Mouse (Mus musculus) brain, embryonic 14.5 days (tissue): ENCODE results near the gene Rgs19.

Experiments used
- CTCF ChIP-seq: fragments of 200-500 bp; IDR thresholded peaks from 2 replicates; pipeline ENCODE4 v1.5.1; 2012; ENCODE audit warnings: inconsistent platforms, mild to moderate bottlenecking, moderate library complexity, borderline replicate concordance; ENCODE audit not compliant: insufficient read depth, insufficient read length; ENCODE audit errors: extremely low read depth
- POLR2A ChIP-seq: fragments of 200-500 bp; IDR thresholded peaks from 2 replicates; pipeline ENCODE4 v1.6.1; 2012; ENCODE audit warnings: mild to moderate bottlenecking, inconsistent platforms, borderline replicate concordance; ENCODE audit not compliant: poor library complexity, insufficient read depth, insufficient read length, severe bottlenecking; ENCODE audit errors: extremely low read depth

DNA sequence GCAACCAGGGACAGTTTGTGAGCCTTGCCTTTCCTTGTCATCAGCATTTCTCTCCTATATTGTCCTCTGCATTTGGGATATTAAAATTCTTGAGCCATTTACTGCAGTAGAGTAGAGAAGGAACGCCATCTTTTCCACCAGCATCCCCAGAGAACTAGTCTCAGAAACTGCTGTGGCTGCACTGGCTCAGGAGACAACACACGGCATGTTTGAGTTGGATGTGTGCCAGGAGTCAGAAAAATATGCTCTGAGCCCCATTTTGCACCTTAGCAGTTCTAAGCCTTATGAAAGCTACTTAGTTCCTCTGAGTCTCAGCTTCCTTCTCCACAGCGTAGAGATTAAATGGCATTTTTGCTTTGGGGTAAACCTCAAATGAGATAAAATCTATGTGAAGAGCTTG lies 23.2 kb upstream of the Rgs19 start:
- TF ChIP-seq CTCF (no peak), POLR2A (no peak)
